Mouse (Mus musculus): ENCODE measurements around the gene Nck1.

The Nck1 gene

GRCm38 (mm10) chr9:100545715-100546593, at the start of gene Nck1:
Gene Nck1, minus strand, starts transcription at chr9:100546134.
- peak; percentile 99 for DNase-seq (ENCODE audit: low spot score)

GRCm38 (mm10) chr9:100590462-100590861, 44.5 kb upstream of the Nck1 start:
- no peak for DNase-seq (ENCODE audit: low spot score)

DNA sequence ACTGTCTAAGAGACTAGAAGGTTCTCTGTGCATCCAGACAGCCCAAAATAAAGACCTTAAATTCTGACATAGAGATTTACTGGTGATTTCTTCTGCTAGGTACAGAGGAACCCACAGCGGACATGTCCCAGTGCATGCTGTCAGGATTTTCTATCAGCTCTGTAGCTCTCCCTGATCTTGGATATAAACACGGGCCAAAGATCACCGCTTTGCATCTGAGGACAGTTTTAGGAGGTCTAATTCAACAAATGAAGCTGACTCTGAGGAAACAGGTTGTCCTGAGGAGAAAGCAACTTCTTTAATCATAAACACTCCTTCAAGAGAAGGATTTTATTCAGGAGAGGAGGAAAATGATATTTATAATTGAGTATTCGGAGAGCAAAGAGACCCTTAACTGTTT, 38.1 kb upstream of the Nck1 start:
- no peak for DNase-seq (ENCODE audit: low spot score)

- DNase-seq (ENCODE audit: low spot score), result no peak
Observed at GRCm38 (mm10) chr9:100582883-100583575, 37.1 kb upstream of the Nck1 start.

- no peak for DNase-seq (ENCODE audit: low spot score)
Observed at GRCm38 (mm10) chr9:100581543-100582492, 35.9 kb upstream of the Nck1 start.

GRCm38 (mm10) chr9:100580196-100580740, 34.3 kb upstream of the Nck1 start:
- no peak for DNase-seq (ENCODE audit: low spot score)

GRCm38 (mm10) chr9:100573942-100574341, 28.0 kb upstream of the Nck1 start:
- no peak for DNase-seq (ENCODE audit: low spot score)

DNA sequence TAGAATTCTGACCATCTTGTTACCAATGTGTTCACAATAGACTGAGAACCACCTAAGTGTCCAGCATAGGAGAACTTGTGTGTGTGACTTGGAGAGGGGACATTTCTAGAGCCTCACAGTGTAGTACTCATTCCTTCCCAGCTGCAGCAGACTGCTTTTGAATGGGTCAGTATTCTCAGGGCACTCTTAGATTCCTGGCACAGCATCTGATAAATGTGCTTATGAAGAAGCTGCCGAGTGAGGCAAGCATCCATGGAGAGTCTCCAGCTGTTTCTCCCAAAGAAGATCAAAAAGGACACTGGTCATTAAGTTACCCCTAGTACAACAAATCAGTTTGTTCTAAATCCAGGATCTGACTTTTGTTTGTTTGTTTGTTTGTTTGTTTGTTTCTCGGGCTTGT, 27.4 kb upstream of the Nck1 start:
- DNase-seq (ENCODE audit: low spot score), result no peak

- DNase-seq (ENCODE audit: low spot score), result no peak
Observed at GRCm38 (mm10) chr9:100571511-100571910, 25.6 kb upstream of the Nck1 start.

DNA sequence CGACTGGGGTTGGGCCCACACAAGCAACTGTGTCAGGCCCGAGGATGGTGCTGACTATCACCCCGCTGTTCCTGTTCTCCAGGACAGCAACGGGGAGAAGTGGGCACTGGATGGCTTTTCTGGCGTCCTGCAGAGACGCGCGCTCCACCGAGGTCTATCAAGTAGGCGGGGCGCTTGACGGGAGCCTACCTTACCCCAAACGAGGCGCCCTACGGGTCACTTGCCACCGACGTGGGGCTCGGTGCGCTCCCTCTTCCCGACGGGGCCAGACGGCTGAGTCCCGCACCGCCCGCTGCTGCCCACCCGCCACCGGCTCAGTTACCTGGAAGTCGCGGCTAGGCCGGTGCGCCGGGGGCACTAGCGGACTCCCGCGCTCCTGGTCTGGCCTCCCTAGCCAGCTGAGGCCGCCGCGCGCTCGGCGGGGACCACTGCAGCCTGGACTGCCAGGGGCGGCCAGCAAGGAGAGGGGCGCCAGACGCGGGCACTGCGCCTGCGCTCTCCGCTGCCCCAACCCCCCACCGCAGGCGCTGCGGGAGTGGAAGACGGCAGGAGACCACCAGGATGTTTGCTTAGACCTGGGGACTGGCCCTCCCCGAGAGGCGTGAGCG, 24.8 kb upstream of the Nck1 start, which contains the start of gene Slc35g2:
Gene Slc35g2 (minus strand): TSS at position 465 of the 608 bp plus-strand sequence.
- peak; percentile 25 for DNase-seq (ENCODE audit: low spot score)

GRCm38 (mm10) chr9:100569798-100570625, 24.1 kb upstream of the Nck1 start:
- peak; percentile 50 for DNase-seq (ENCODE audit: low spot score)

DNA sequence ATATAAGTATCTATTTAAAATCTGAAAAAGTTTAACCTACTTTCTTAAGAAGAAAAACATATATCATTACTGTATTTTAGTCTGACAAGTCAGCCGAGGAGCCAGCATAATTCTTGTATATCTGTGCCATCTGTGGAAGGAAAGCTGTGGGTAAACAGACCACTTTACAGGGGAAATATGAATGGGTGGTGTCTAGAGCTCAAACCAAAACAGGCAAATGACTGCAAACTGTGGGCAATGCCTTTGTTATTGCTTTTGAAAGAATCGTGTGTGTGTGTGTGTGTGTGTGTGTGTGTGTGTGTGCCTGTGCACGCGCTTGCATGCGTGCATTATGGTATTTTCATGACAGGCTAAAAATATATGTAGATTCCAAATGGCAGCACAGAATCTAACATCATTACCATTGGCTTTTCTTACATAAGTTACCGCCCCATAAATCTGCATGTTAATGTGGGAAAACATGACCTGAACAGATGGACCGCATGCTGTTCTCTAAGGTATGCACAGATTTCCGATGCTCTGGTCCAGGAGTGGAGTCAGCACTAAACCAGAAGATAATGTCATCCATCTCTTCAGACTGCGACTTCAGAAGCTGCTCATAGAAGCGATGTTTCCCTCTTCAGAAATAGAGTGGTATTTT, 14.4 kb upstream of the Nck1 start:
- no peak for DNase-seq (ENCODE audit: low spot score)

- no peak for DNase-seq (ENCODE audit: low spot score)
Observed at GRCm38 (mm10) chr9:100558991-100559390, 13.1 kb upstream of the Nck1 start.

- no peak for DNase-seq (ENCODE audit: low spot score)
Observed at GRCm38 (mm10) chr9:100558023-100558573, 12.2 kb upstream of the Nck1 start.

- DNase-seq (ENCODE audit: low spot score), result no peak
Observed at GRCm38 (mm10) chr9:100555686-100556085, 9.8 kb upstream of the Nck1 start.

GRCm38 (mm10) chr9:100548313-100548712, 2.4 kb upstream of the Nck1 start:
- DNase-seq (ENCODE audit: low spot score), result no peak

DNA sequence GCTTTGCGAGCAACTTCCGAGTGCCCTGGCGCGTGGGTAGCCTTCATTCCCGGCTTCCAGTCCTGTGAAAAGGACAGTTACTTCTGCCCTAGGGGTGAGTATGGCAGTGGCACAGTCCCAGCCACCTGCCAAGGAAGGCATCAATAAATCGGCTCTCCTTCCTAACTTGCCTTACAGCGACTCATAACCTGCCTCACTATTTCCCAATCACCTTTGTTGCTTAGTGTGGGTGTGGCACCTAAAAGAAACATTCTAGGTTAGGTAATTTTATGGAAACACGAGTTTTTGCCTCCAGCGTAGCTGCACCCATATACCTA, 618 bp upstream of the Nck1 start:
- DNase-seq (ENCODE audit: low spot score), result no peak

DNA sequence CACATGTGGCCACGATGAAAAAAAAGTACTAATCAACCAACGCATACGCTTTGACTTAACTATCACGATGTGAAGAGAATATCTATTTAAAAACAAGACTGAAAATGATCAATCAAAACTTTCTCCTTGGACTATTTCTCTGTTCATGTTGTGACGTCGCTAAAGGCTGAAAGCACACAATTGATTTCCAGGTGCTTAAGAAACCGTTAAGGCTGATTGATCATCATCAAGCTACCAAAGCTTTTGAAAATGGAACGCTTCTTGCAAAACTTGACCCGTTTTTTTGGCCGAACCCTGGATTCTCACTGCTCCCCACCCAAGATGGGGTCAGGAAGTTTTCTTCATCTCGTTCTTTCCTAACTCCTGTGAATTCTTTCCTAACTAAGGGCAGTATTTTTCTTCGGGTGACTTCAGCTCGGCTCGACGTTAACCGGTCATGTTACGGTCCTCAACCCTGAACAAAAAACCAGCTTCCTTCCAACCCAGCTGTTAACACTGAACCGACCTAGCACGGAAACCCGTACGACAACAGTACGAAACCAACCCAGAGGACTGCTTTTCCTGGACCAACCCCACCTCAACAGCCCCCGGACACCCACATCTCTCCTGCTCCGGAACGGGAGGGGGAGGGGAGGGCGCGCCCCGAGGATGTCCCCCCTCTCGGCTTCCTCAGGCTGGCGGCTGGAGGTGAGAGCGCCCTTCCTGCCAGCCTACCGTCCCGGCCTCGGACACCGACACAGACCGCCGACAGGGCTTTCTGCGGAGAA, 803 bp downstream of the Nck1 start:
- DNase-seq (ENCODE audit: low spot score), result no peak
